Mouse (Mus musculus) heart, embryonic 14.5 days (tissue): ENCODE results near the gene R3hdm4. TPM values are rescaled to one million over a fixed set of nuclear protein-coding genes. Genes with fewer than 3 reads are reported as not detected.

Experiments used
- ATAC-seq: fragments of 200-750 bp; cut with Nextera tagmentation; 2 replicates; pipeline ENCODE4 v1.8.0; 2017; ENCODE audit warnings: low read depth, moderate TSS enrichment; ENCODE audit not compliant: insufficient number of reproducible peaks, insufficient read depth, low FRiP score
- H3K27ac ChIP-seq, 2 experiments: fragments of 200-500 bp in 1 of 2; fragments of 300-500 bp in 1 of 2; sonication (generic) in 1 of 2; replicated peaks in 1 of 2; 2 replicates each; pipeline ENCODE4 v1.5.1; 2012 to 2014; ENCODE audit warnings: low read depth in 2 of 2, low read length in 2 of 2, control low read depth in 1 of 2, mild to moderate bottlenecking in 1 of 2, mixed read lengths in 1 of 2; ENCODE audit not compliant: control insufficient read depth in 1 of 2, insufficient read depth in 1 of 2
- H3K27me3 ChIP-seq: fragments of 300-500 bp; sonication (generic); 2 replicates; pipeline ENCODE4 v1.6.1; 2014; ENCODE audit warnings: mild to moderate bottlenecking, low read length, control low read depth; ENCODE audit not compliant: control insufficient read depth, insufficient read depth
- H3K36me3 ChIP-seq: fragments of 300-500 bp; sonication (generic); 2 replicates; pipeline ENCODE4 v1.6.1; 2014; ENCODE audit warnings: mild to moderate bottlenecking, control low read depth, low read length, mixed read lengths; ENCODE audit not compliant: control insufficient read depth, insufficient read depth
- H3K4me1 ChIP-seq, 2 experiments: fragments of 200-500 bp in 1 of 2; fragments of 300-500 bp in 1 of 2; sonication (generic) in 1 of 2; 2 replicates each; pipeline ENCODE4 v1.6.1; 2012 to 2014; ENCODE audit warnings: low read length in 2 of 2, control low read depth in 1 of 2, mixed read lengths in 1 of 2; ENCODE audit not compliant: control insufficient read depth in 2 of 2, insufficient read depth in 2 of 2
- H3K4me2 ChIP-seq: fragments of 300-500 bp; sonication (generic); 2 replicates; pipeline ENCODE4 v1.6.1; 2014; ENCODE audit warnings: mild to moderate bottlenecking, low read length
- H3K4me3 ChIP-seq, 2 experiments: fragments of 200-500 bp in 1 of 2; fragments of 300-500 bp in 1 of 2; sonication (generic) in 1 of 2; 2 replicates each; pipeline ENCODE4 v1.5.1; 2012 to 2014; ENCODE audit warnings: low read length in 2 of 2, mild to moderate bottlenecking in 2 of 2, control low read depth in 1 of 2, low read depth in 1 of 2, moderate library complexity in 1 of 2; ENCODE audit not compliant: control insufficient read depth in 1 of 2, insufficient read depth in 1 of 2
- H3K9ac ChIP-seq: fragments of 300-500 bp; sonication (generic); 2 replicates; pipeline ENCODE4 v1.6.1; 2014; ENCODE audit warnings: mild to moderate bottlenecking, low read length
- H3K9me3 ChIP-seq: fragments of 300-500 bp; sonication (generic); 2 replicates; pipeline ENCODE4 v1.6.1; 2016; ENCODE audit warnings: low read length, control low read depth; ENCODE audit not compliant: control insufficient read depth
- WGBS: fragments of 180-500 bp; shearing (Covaris S2); extraction: QIAGEN DNeasy Blood & Tissue Kit; methylation state at CpG from one replicate; pipeline ENCODE4 v1.1.7; 2014; 5-methylcytosine and 5-hydroxymethylcytosine counted together
- microRNA-seq: library from miRNA; unstranded; fragments of <30 nt; microRNA quantifications from one replicate; pipeline ENCODE4, GENCODE M21; 2016
- polyA plus RNA-seq: library from polyadenylated mRNA; unstranded; fragments of >200 nt; fragmentation: Nextera tagmentation; extraction: Ambion mirVana; gene quantifications from 2 replicates; pipeline ENCODE4 v1.2.1, GENCODE M21; 2014

R3hdm4 gene
- polyA plus RNA-seq, 1 experiment from 2014 or later, result 96.7 TPM

DNA sequence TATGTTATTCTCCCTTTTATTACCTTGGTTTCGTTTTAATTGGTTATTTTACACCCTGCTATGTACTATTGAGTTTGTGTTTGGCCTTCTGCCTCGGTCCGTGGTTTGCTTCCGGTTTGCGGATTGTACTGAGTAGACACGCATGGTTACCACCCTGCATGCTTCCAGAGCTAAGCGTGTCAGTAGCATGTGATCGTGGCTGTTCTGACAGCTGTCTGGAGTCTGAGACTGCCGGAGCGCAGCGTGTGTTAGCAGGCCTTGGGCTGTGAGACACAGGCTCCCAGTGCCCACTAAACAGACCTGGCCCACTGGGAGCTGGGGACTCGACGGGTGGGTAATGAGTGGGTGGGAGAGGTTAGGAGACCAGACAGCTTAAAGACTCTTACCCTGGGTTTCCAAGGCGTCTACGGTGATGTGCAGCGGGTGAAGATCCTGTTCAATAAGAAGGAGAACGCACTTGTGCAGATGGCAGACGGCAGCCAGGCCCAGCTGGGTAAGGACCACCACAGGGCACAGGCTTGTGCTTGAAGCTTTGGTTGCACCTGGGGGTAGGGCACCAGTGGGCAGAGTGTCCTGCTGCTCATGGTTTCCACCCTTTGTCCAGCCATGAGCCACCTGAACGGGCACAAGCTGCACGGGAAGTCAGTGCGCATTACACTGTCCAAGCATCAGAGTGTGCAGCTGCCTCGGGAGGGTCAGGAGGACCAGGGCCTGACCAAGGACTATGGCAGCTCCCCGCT lies 58.8 kb downstream of the R3hdm4 start:
- 91% methylated on average over 23 of the region's 23 CpGs for WGBS
- Histone ChIP-seq H3K27me3 (no peaks in the 10 kb centered on the region), H3K9ac (no peak overlapping the region), H3K9me3 (no peaks in the 10 kb centered on the region), H3K4me3 (no peak overlapping the region), H3K27ac (no peak overlapping the region), H3K4me1 (peaks cover 20 to 46% of the 10 kb centered on the region in 2 experiments), H3K36me3 (peaks cover 77% of the 10 kb centered on the region), H3K4me2 (no peak overlapping the region)
- ATAC-seq, result no peak

DNA sequence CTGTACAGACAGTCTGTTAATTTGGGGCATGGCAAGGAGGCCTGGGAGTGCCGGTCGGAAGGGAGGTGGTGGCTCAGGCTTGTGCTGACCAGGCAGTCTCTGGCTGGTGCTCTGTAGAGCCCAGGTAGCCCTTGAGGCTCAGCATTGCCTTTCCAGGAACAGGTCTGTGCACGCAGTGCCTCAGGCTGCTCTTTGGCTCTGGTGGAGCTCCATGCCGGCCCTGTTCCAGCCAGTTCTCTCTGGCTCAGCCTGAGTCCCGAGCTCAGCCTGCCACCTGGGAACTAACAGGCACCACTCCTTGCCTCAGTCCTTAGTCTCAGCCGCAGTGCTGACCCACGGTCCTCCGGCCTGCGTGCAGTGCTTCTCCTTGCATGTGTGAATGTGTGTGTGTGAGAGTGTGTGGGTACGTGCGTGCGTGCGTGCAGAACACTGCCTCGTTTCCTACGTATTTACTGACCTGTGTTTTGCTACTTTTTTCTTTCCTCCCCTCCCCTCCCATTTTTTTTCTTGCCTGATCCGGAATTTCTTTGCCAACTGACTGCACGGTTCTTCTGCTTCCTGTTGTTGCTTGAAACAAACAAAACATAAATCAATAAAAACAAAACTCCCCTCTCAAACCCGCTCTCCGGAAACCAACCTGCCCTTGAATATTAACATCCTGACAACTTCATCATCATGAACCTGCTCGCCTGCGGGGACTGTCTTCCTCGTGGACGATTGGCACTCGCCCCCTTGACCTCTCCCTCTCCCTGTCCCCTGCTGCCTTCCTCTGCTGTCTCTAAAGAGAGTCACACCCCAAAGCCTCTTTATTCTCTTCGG lies 59.6 kb downstream of the R3hdm4 start:
- no peak overlapping the region for H3K27ac ChIP-seq
- H3K4me2 ChIP-seq, result no peak overlapping the region
- no peaks in the 10 kb centered on the region for H3K9me3 ChIP-seq
- no peaks in the 10 kb centered on the region for H3K27me3 ChIP-seq
- peaks cover 28 to 54% of the 10 kb centered on the region in 2 experiments for H3K4me1 ChIP-seq
- ATAC-seq, result no peak
- no peak overlapping the region for H3K9ac ChIP-seq
- WGBS, result 83% methylated on average over 25 of the region's 25 CpGs
- peaks cover 85% of the 10 kb centered on the region for H3K36me3 ChIP-seq
- H3K4me3 ChIP-seq, result no peak overlapping the region

DNA sequence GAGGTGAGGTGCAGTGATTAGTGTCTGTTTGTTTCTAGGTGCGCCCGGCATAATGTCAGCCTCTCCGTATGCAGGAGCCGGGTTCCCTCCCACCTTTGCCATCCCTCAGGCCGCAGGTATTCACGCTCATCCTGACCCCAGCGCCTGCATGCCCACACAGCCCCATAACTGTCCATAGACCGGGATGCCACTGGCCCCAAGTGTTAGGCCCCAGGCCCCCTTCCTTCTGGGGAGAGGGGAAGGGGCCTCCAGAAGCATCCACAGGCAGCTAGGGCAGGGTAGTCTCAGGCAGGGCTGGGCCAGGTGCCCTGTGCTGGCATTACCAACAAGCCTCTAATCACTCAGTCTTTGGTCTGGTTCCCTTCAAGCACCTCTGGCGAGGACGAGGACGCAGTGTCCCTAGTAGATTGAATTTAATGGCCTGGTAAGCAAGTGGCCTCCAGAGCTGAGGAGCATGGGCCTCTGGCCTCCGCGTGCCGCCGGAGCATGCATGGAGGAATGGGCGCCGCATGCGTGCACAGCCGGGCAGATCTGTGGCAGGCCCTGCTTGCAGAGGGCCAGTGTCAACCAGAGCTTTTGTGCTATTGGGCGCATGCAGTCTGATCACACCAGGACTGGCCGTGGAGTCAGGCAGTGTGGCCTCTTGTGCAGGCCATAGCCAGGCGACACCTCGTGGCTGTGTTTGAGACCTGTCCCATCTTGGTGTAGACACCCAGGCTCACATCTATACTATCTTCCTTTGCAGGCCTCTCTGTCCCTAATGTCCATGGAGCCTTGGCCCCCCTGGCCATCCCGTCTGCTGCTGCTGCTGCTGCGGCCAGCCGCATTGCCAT lies 60.7 kb downstream of the R3hdm4 start:
- 89% methylated on average over 26 of the region's 26 CpGs for WGBS
- Histone ChIP-seq H3K36me3 (peaks cover 94% of the 10 kb centered on the region), H3K4me1 (peaks cover 29 to 53% of the 10 kb centered on the region in 2 experiments), H3K4me2 (no peak overlapping the region), H3K9ac (no peak overlapping the region), H3K9me3 (no peaks in the 10 kb centered on the region), H3K4me3 (no peak overlapping the region), H3K27ac (no peak overlapping the region), H3K27me3 (no peaks in the 10 kb centered on the region)
- no peak for ATAC-seq

Small RNA genes lying within 50 kb of the gene (microRNA-seq; reads per million reads assigned to microRNA genes)
- gene Mir6910, result not detected

Other genes with a start within 250 kb of the R3hdm4 start
- 106 and 109 TPM in 2 replicates for gene Cdc34, start 239.0 kb downstream of the R3hdm4 start, polyA plus RNA-seq
- gene Gzmm, start 232.2 kb downstream of the R3hdm4 start, polyA plus RNA-seq, result 0.77 and 0.94 TPM in 2 replicates
- 989 and 1,200 TPM in 2 replicates for gene Bsg, start 216.7 kb downstream of the R3hdm4 start, polyA plus RNA-seq
- gene Hcn2, start 204.6 kb downstream of the R3hdm4 start, polyA plus RNA-seq, result 0.05 and 0.19 TPM in 2 replicates
- gene Polrmt, start 174.6 kb downstream of the R3hdm4 start, polyA plus RNA-seq, result 20.2 and 27.4 TPM in 2 replicates
- 0.12 and 0.38 TPM in 2 replicates for gene Fgf22, start 166.1 kb downstream of the R3hdm4 start, polyA plus RNA-seq
- 54.4 and 62.5 TPM in 2 replicates for gene Rnf126, start 154.3 kb downstream of the R3hdm4 start, polyA plus RNA-seq
- gene Fstl3, start 143.9 kb downstream of the R3hdm4 start, polyA plus RNA-seq, result 19.9 and 21.1 TPM in 2 replicates
- 0.08 TPM in 1 of 2 replicates, not detected in the other for gene Prss57, start 130.2 kb downstream of the R3hdm4 start, polyA plus RNA-seq
- gene Palm, start 127.6 kb downstream of the R3hdm4 start, polyA plus RNA-seq, result 58.3 and 68.1 TPM in 2 replicates
- 0.61 and 1.5 TPM in 2 replicates for gene Misp, start 100.2 kb downstream of the R3hdm4 start, polyA plus RNA-seq
- gene Ptbp1, start 66.8 kb downstream of the R3hdm4 start, polyA plus RNA-seq, result 62.7 and 78.9 TPM in 2 replicates
- gene Prtn3, start 46.7 kb downstream of the R3hdm4 start, polyA plus RNA-seq, result 1.4 and 2.0 TPM in 2 replicates
- 6.9 and 9.4 TPM in 2 replicates for gene Plppr3, start 46.6 kb downstream of the R3hdm4 start, polyA plus RNA-seq
- 0.42 TPM in 1 of 2 replicates, not detected in the other for gene Elane, start 35.0 kb downstream of the R3hdm4 start, polyA plus RNA-seq
- gene Cfd, start 30.4 kb downstream of the R3hdm4 start, polyA plus RNA-seq, result not detected in 2 replicates
- gene Med16, start 12.3 kb downstream of the R3hdm4 start, polyA plus RNA-seq, result 34.7 TPM in 2 replicates
- 4.6 TPM in 1 of 2 replicates, not detected in the other for gene Gm26602, start 10.4 kb downstream of the R3hdm4 start, polyA plus RNA-seq
- 0.19 and 0.70 TPM in 2 replicates for gene Kiss1r, start 4.2 kb downstream of the R3hdm4 start, polyA plus RNA-seq
- gene Arid3a, start 5.8 kb upstream of the R3hdm4 start, polyA plus RNA-seq, result 1.9 and 2.8 TPM in 2 replicates
- gene Wdr18, start 38.9 kb upstream of the R3hdm4 start, polyA plus RNA-seq, result 73.2 and 84.4 TPM in 2 replicates
- 0.09 and 0.18 TPM in 2 replicates for gene Grin3b, start 49.5 kb upstream of the R3hdm4 start, polyA plus RNA-seq
- 16.2 and 20.3 TPM in 2 replicates for gene Tmem259, start 63.1 kb upstream of the R3hdm4 start, polyA plus RNA-seq
- gene Cnn2, start 67.4 kb upstream of the R3hdm4 start, polyA plus RNA-seq, result 265 and 275 TPM in 2 replicates
- 1.6 and 1.7 TPM in 2 replicates for gene Abca7, start 75.3 kb upstream of the R3hdm4 start, polyA plus RNA-seq
- 3.0 and 3.4 TPM in 2 replicates for gene Arhgap45, start 95.4 kb upstream of the R3hdm4 start, polyA plus RNA-seq
- gene Polr2e, start 118.6 kb upstream of the R3hdm4 start, polyA plus RNA-seq, result 146 and 162 TPM in 2 replicates
- gene Gpx4, start 126.0 kb upstream of the R3hdm4 start, polyA plus RNA-seq, result 715 and 757 TPM in 2 replicates
- 9.5 and 9.6 TPM in 2 replicates for gene Sbno2, start 184.4 kb upstream of the R3hdm4 start, polyA plus RNA-seq
- gene Stk11, start 194.6 kb upstream of the R3hdm4 start, polyA plus RNA-seq, result 14.6 and 17.7 TPM in 2 replicates
- gene Atp5d, start 217.4 kb upstream of the R3hdm4 start, polyA plus RNA-seq, result 988 and 1,015 TPM in 2 replicates
- gene Cbarp, start 219.6 kb upstream of the R3hdm4 start, polyA plus RNA-seq, result 1.6 and 2.6 TPM in 2 replicates
- gene Midn, start 227.1 kb upstream of the R3hdm4 start, polyA plus RNA-seq, result 21.2 and 25.8 TPM in 2 replicates
- 79.4 and 80.7 TPM in 2 replicates for gene Cirbp, start 244.8 kb upstream of the R3hdm4 start, polyA plus RNA-seq